Mouse (Mus musculus): ENCODE results near the gene Aoc1.
"Not testable (repeated sequence)": the region's sequence is repeated elsewhere in the genome, so short reads cannot be mapped to it uniquely, and the experiment has no call there.

Aoc1 gene

GRCm38 (mm10) chr6:48861616-48862280, 10.9 kb upstream of the Aoc1 start:
- DNase-seq, result no peak

- DNase-seq, result no peak
Measured at GRCm38 (mm10) chr6:48862816-48863215, 9.9 kb upstream of the Aoc1 start.

GRCm38 (mm10) chr6:48863488-48863887, 9.2 kb upstream of the Aoc1 start:
- DNase-seq, result no peak

GRCm38 (mm10) chr6:48864181-48864580, 8.5 kb upstream of the Aoc1 start:
- no peak for DNase-seq

- no peak for DNase-seq
Measured at GRCm38 (mm10) chr6:48864723-48865122, 8.0 kb upstream of the Aoc1 start.

GRCm38 (mm10) chr6:48865152-48865745, 7.4 kb upstream of the Aoc1 start:
- no peak for DNase-seq

GRCm38 (mm10) chr6:48866355-48866950, 6.2 kb upstream of the Aoc1 start:
- not testable (repeated sequence) for DNase-seq

- no peak for DNase-seq
Measured at GRCm38 (mm10) chr6:48867158-48867557, 5.5 kb upstream of the Aoc1 start.

- DNase-seq, result no peak
Measured at GRCm38 (mm10) chr6:48869774-48870173, 2.9 kb upstream of the Aoc1 start.

- DNase-seq, result no peak
Measured at GRCm38 (mm10) chr6:48874576-48874975, 1.9 kb downstream of the Aoc1 start.

GRCm38 (mm10) chr6:48875515-48875914, 2.8 kb downstream of the Aoc1 start:
- DNase-seq, result no peak

- no peak for DNase-seq
Measured at GRCm38 (mm10) chr6:48876510-48877135, 3.9 kb downstream of the Aoc1 start.

- DNase-seq, result no peak
Measured at GRCm38 (mm10) chr6:48894203-48894602, 21.5 kb downstream of the Aoc1 start.

GRCm38 (mm10) chr6:48894938-48895818, 22.5 kb downstream of the Aoc1 start:
- DNase-seq, result no peak

- DNase-seq, result no peak
Measured at GRCm38 (mm10) chr6:48895941-48896340, 23.2 kb downstream of the Aoc1 start.

GRCm38 (mm10) chr6:48896956-48897355, 24.3 kb downstream of the Aoc1 start:
- DNase-seq, result no peak

GRCm38 (mm10) chr6:48901316-48901715, 28.6 kb downstream of the Aoc1 start:
- DNase-seq, result not testable (repeated sequence)

GRCm38 (mm10) chr6:48902511-48903406, 30.1 kb downstream of the Aoc1 start:
- no peak for DNase-seq

GRCm38 (mm10) chr6:48903437-48903836, 30.7 kb downstream of the Aoc1 start:
- DNase-seq, result no peak

- DNase-seq, result no peak
Measured at GRCm38 (mm10) chr6:48905606-48906005, 32.9 kb downstream of the Aoc1 start.

- no peak for DNase-seq
Measured at GRCm38 (mm10) chr6:48906371-48906770, 33.7 kb downstream of the Aoc1 start.

- DNase-seq, result no peak
Measured at GRCm38 (mm10) chr6:48909229-48909628, 36.5 kb downstream of the Aoc1 start.
